Mouse (Mus musculus) limb, embryonic 12.5 days (tissue): ENCODE data around the gene Edf1. TPM values are rescaled to one million over a fixed set of nuclear protein-coding genes. Genes with fewer than 3 reads are reported as not detected.

ENCODE experiments used
- ATAC-seq: fragments of 200-750 bp; cut with Nextera tagmentation; 2 replicates; pipeline ENCODE4 v1.8.0; 2017; ENCODE audit warnings: low read depth, moderate TSS enrichment; ENCODE audit not compliant: insufficient number of reproducible peaks, insufficient read depth, low FRiP score, low TSS enrichment
- H3K27ac ChIP-seq: fragments of 300-500 bp; sonication (generic); 2 replicates; pipeline ENCODE4 v1.5.1; 2016; ENCODE audit warnings: mild to moderate bottlenecking, moderate library complexity
- H3K27me3 ChIP-seq: fragments of 300-500 bp; sonication (generic); 2 replicates; pipeline ENCODE4 v1.6.1; 2016; ENCODE audit warnings: mild to moderate bottlenecking, moderate library complexity
- H3K36me3 ChIP-seq: fragments of 300-500 bp; sonication (generic); 2 replicates; pipeline ENCODE4 v1.6.1; 2016; ENCODE audit warnings: mild to moderate bottlenecking, moderate library complexity
- H3K4me1 ChIP-seq: fragments of 300-500 bp; sonication (generic); replicated peaks from 2 replicates; pipeline ENCODE4 v1.6.1; 2016
- H3K4me2 ChIP-seq: fragments of 300-500 bp; sonication (generic); 2 replicates; pipeline ENCODE4 v1.6.1; 2016; ENCODE audit warnings: mild to moderate bottlenecking, moderate library complexity
- H3K4me3 ChIP-seq: fragments of 300-500 bp; sonication (generic); replicated peaks from 2 replicates; pipeline ENCODE4 v1.5.1; 2016; ENCODE audit warnings: mild to moderate bottlenecking
- H3K9ac ChIP-seq: fragments of 300-500 bp; sonication (generic); replicated peaks from 2 replicates; pipeline ENCODE4 v1.6.1; 2016; ENCODE audit warnings: mild to moderate bottlenecking, moderate library complexity
- H3K9me3 ChIP-seq: fragments of 300-500 bp; sonication (generic); 2 replicates; pipeline ENCODE4 v1.6.1; 2016; ENCODE audit warnings: mild to moderate bottlenecking, moderate library complexity
- WGBS: fragments of 180-500 bp; shearing (Covaris S2); methylation state at CpG from one replicate; pipeline ENCODE4 v1.1.7; 2016; 5-methylcytosine and 5-hydroxymethylcytosine counted together
- polyA plus RNA-seq: library from polyadenylated mRNA; unstranded; fragments of >200 nt; fragmentation: Nextera tagmentation; extraction: Ambion mirVana; gene quantifications from 2 replicates; pipeline ENCODE4 v1.2.1, GENCODE M21; 2016

The Edf1 gene
- polyA plus RNA-seq, result 320 and 329 TPM in 2 replicates

GRCm38 (mm10) chr2:25557221-25557963, at the start of gene Edf1:
TSS of gene Edf1 (plus strand) at chr2:25557847.
- ATAC-seq, result peak; percentile 95
- Histone ChIP-seq H3K36me3 (peaks cover 29% of the 10 kb centered on the region), H3K4me3 (peak within 1 kb of the TSS; percentile 96), H3K9ac (peak within 1 kb of the TSS; percentile 91), H3K4me1 (peaks cover 18% of the 10 kb centered on the region), H3K27me3 (no peaks in the 10 kb centered on the region), H3K27ac (peak within 1 kb of the TSS; percentile 79), H3K4me2 (peak within 1 kb of the TSS; percentile 97), H3K9me3 (no peaks in the 10 kb centered on the region)
- under 1% methylated on average over 61 of the region's 61 CpGs for WGBS

- H3K4me1 ChIP-seq, result 0 out of 2 replicates have a peak, but pooled peaks cover 2% of the 10 kb centered on the region
- WGBS, result 66% methylated on average over 3 of the region's 3 CpGs
- H3K27ac ChIP-seq, result no peak overlapping the region
- H3K9me3 ChIP-seq, result no peaks in the 10 kb centered on the region
- peaks cover 7% of the 10 kb centered on the region for H3K36me3 ChIP-seq
- ATAC-seq, result no peak
- no peak overlapping the region for H3K4me3 ChIP-seq
- H3K9ac ChIP-seq, result no peak overlapping the region
- H3K27me3 ChIP-seq, result no peaks in the 10 kb centered on the region
- no peak overlapping the region for H3K4me2 ChIP-seq
Measured at GRCm38 (mm10) chr2:25509912-25510311, 47.7 kb upstream of the Edf1 start.

GRCm38 (mm10) chr2:25526510-25527302, 30.9 kb upstream of the Edf1 start:
- Histone ChIP-seq H3K36me3 (peaks cover 98% of the 10 kb centered on the region), H3K4me2 (no peak overlapping the region), H3K27me3 (no peaks in the 10 kb centered on the region), H3K4me1 (no peaks in the 10 kb centered on the region), H3K27ac (no peak overlapping the region), H3K9ac (no peak overlapping the region), H3K4me3 (no peak overlapping the region), H3K9me3 (no peaks in the 10 kb centered on the region)
- 87% methylated on average over 9 of the region's 9 CpGs for WGBS
- ATAC-seq, result no peak

- Histone ChIP-seq H3K9me3 (no peaks in the 10 kb centered on the region), H3K4me3 (no peak overlapping the region), H3K27me3 (no peaks in the 10 kb centered on the region), H3K27ac (no peak overlapping the region), H3K4me2 (no peak overlapping the region), H3K36me3 (peaks cover 88% of the 10 kb centered on the region), H3K9ac (no peak overlapping the region), H3K4me1 (no peaks in the 10 kb centered on the region)
- no peak for ATAC-seq
- 94% methylated on average over 2 of the region's 2 CpGs for WGBS
Measured at GRCm38 (mm10) chr2:25533707-25534106, 23.9 kb upstream of the Edf1 start.

GRCm38 (mm10) chr2:25534178-25534865, 23.3 kb upstream of the Edf1 start:
- Histone ChIP-seq H3K9ac (no peak overlapping the region), H3K27ac (no peak overlapping the region), H3K27me3 (no peaks in the 10 kb centered on the region), H3K4me2 (no peak overlapping the region), H3K36me3 (peaks cover 84% of the 10 kb centered on the region), H3K9me3 (no peaks in the 10 kb centered on the region), H3K4me1 (no peaks in the 10 kb centered on the region), H3K4me3 (no peak overlapping the region)
- WGBS, result 92% methylated on average over 3 of the region's 3 CpGs
- ATAC-seq, result no peak

GRCm38 (mm10) chr2:25534866-25535182, 22.8 kb upstream of the Edf1 start:
- Histone ChIP-seq H3K4me2 (no peak overlapping the region), H3K9ac (no peak overlapping the region), H3K36me3 (peaks cover 84% of the 10 kb centered on the region), H3K9me3 (no peaks in the 10 kb centered on the region), H3K4me3 (no peak overlapping the region), H3K27me3 (no peaks in the 10 kb centered on the region), H3K4me1 (no peaks in the 10 kb centered on the region), H3K27ac (no peak overlapping the region)
- no peak for ATAC-seq
- 93% methylated on average over 2 of the region's 2 CpGs for WGBS

- H3K4me3 ChIP-seq, result no peak overlapping the region
- no peak overlapping the region for H3K9ac ChIP-seq
- no peaks in the 10 kb centered on the region for H3K27me3 ChIP-seq
- no peak for ATAC-seq
- H3K4me1 ChIP-seq, result peaks cover under 1% of the 10 kb centered on the region
- no peak overlapping the region for H3K27ac ChIP-seq
- no peak overlapping the region for H3K4me2 ChIP-seq
- H3K36me3 ChIP-seq, result peaks cover 69% of the 10 kb centered on the region
- H3K9me3 ChIP-seq, result no peaks in the 10 kb centered on the region
- 90% methylated on average over 8 of the region's 8 CpGs for WGBS
Measured at GRCm38 (mm10) chr2:25536531-25536930, 21.1 kb upstream of the Edf1 start.

- no peak for ATAC-seq
- Histone ChIP-seq H3K9me3 (no peaks in the 10 kb centered on the region), H3K27me3 (no peaks in the 10 kb centered on the region), H3K27ac (no peak overlapping the region), H3K4me3 (no peak overlapping the region), H3K4me2 (no peak overlapping the region), H3K4me1 (peaks cover 16% of the 10 kb centered on the region), H3K36me3 (peaks cover 44% of the 10 kb centered on the region), H3K9ac (no peak overlapping the region)
- WGBS, result 95% methylated on average over 4 of the region's 4 CpGs
Measured at GRCm38 (mm10) chr2:25540541-25540948, 17.1 kb upstream of the Edf1 start.

GRCm38 (mm10) chr2:25541644-25542367, 15.8 kb upstream of the Edf1 start:
- no peak for ATAC-seq
- Histone ChIP-seq H3K27me3 (no peaks in the 10 kb centered on the region), H3K36me3 (peaks cover 31% of the 10 kb centered on the region), H3K9ac (0 out of 2 replicates have a peak overlapping the region, but pooled peaks have one; percentile 18), H3K27ac (no peak overlapping the region), H3K9me3 (no peaks in the 10 kb centered on the region), H3K4me1 (peaks cover 21% of the 10 kb centered on the region), H3K4me2 (no peak overlapping the region), H3K4me3 (no peak overlapping the region)
- WGBS, result 79% methylated on average over 10 of the region's 10 CpGs

GRCm38 (mm10) chr2:25545996-25546810, 11.4 kb upstream of the Edf1 start:
- Histone ChIP-seq H3K27me3 (no peaks in the 10 kb centered on the region), H3K36me3 (0 out of 2 replicates have a peak, but pooled peaks cover 8% of the 10 kb centered on the region), H3K9me3 (no peaks in the 10 kb centered on the region), H3K27ac (peak overlapping the region; percentile 84), H3K4me1 (peaks cover 23% of the 10 kb centered on the region), H3K4me3 (peak overlapping the region; percentile 66), H3K9ac (peak overlapping the region; percentile 80), H3K4me2 (peak overlapping the region; percentile 59)
- peak; percentile 74 for ATAC-seq
- WGBS, result 7% methylated on average over 43 of the region's 43 CpGs
